In the genomic region with DNA sequence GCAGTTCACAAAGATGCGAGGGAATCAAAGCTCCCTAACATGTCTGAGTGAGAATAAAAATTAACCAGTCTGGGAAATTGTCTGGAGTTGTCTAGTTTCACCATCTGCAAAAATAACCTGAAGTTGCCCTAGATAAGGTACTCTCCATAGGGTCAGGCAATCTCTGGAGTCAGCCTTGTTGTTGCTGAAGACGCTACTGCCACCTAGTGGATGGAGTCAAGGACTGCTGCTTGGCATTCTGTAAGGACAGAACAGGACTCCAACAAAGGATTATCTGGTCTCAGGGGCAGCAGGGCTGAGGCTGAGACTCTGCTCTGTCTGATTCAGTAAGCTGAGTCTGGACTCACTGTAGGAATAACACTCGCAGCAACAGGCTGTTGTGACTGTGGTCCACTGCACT, we compare ENCODE assay signal across 8 mouse cellular contexts. TPM values are rescaled to one million over a fixed set of nuclear protein-coding genes. Genes with fewer than 3 reads are reported as not detected.
A peak's percentile ranks its signal among the peaks of the same experiment; 100 is the strongest.
DNase-seq lines count a peak whose midpoint lies in the region; ATAC-seq lines count a peak whose summit lies in the region.

No protein-coding gene starts in this region.

- DNase-seq in right cerebral cortex, postnatal 10 days (ENCODE audit: low spot score in 2 of 2): peak; percentile 72 to 74
- DNase-seq in right cerebral cortex, postnatal 14 days: no peak
- peak; percentile 62 for DNase-seq in cerebellum, adult 11-12 months
- DNase-seq in layer of hippocampus, postnatal 14 days (ENCODE audit: low spot score in 2 of 2): peak; percentile 63 to 68
- peak; percentile 10 for DNase-seq in spleen, adult 12 weeks (ENCODE audit: low spot score)

- no peaks in the 10 kb centered on the region for H3K27me3 ChIP-seq in forebrain, embryonic 15.5 days
- no peaks in the 10 kb centered on the region for H3K27me3 ChIP-seq in hindbrain, embryonic 13.5 days

- H3K9me3 ChIP-seq in forebrain, embryonic 15.5 days: no peaks in the 10 kb centered on the region
- H3K9me3 ChIP-seq in hindbrain, embryonic 13.5 days: no peaks in the 10 kb centered on the region

- peak; percentile 77 for ATAC-seq in forebrain, embryonic 15.5 days (replicated peaks)
- peak; percentile 54; the same call in 1 of the 2 replicates for ATAC-seq in hindbrain, embryonic 13.5 days (ENCODE audit: low FRiP score)
- peak; percentile 89 for ATAC-seq in megakaryocyte, adult 5-6 weeks (ENCODE audit: poor library complexity, severe bottlenecking)

- H3K36me3 ChIP-seq in forebrain, embryonic 15.5 days: peaks cover 17% of the 10 kb centered on the region; the same call in 1 of the 2 replicates
- peaks cover 15% of the 10 kb centered on the region for H3K36me3 ChIP-seq in hindbrain, embryonic 13.5 days

- H3K9ac ChIP-seq in forebrain, embryonic 15.5 days (replicated peaks): no peak overlapping the region; the same call in 1 of the 2 replicates
- H3K9ac ChIP-seq in hindbrain, embryonic 13.5 days: no peak overlapping the region

- H3K4me1 ChIP-seq in forebrain, embryonic 15.5 days: 0 out of 2 replicates have a peak, but pooled peaks cover 14% of the 10 kb centered on the region
- H3K4me1 ChIP-seq in hindbrain, embryonic 13.5 days (replicated peaks): peaks cover 52% of the 10 kb centered on the region

- H3K4me2 ChIP-seq in forebrain, embryonic 15.5 days (replicated peaks): no peak overlapping the region
- H3K4me2 ChIP-seq in hindbrain, embryonic 13.5 days: no peak overlapping the region

- 32% methylated on average over 3 of the region's 3 CpGs for WGBS in forebrain, embryonic 15.5 days
- WGBS in hindbrain, embryonic 13.5 days: 31% methylated on average over 3 of the region's 3 CpGs

- no peak overlapping the region for H3K4me3 ChIP-seq in forebrain, embryonic 15.5 days
- no peak overlapping the region for H3K4me3 ChIP-seq in hindbrain, embryonic 13.5 days

- peak overlapping the region; percentile 66 for H3K27ac ChIP-seq in forebrain, embryonic 15.5 days (replicated peaks)
- H3K27ac ChIP-seq in hindbrain, embryonic 13.5 days: peak overlapping the region; percentile 71

RNA-seq across cellular contexts. Expression of a gene that starts 20.0 kb away (rescaled TPM):
- 3.5 and 3.9 TPM in 2 replicates for polyA plus RNA-seq in forebrain, embryonic 15.5 days (2015; fragmentation: Nextera tagmentation; extraction: Ambion mirVana)
- polyA plus RNA-seq in hindbrain, embryonic 13.5 days (2015; fragmentation: Nextera tagmentation; extraction: Ambion mirVana): 1.7 TPM in 2 replicates
- total RNA-seq in layer of hippocampus, postnatal 14 days (2021): 1 to 10 TPM; 2.9 to 3.4 TPM
- not detected in 2 replicates for total RNA-seq in megakaryocyte, adult 5-6 weeks (2015)
- not detected in 2 replicates for total RNA-seq in megakaryocyte, adult 5-6 weeks (2017)

RNA-seq across cellular contexts. Expression of a gene that starts 49.0 kb away (rescaled TPM):
- polyA plus RNA-seq in forebrain, embryonic 15.5 days (2015; fragmentation: Nextera tagmentation; extraction: Ambion mirVana): 0.22 and 0.23 TPM in 2 replicates
- polyA plus RNA-seq in hindbrain, embryonic 13.5 days (2015; fragmentation: Nextera tagmentation; extraction: Ambion mirVana): 0.31 and 0.62 TPM in 2 replicates
- 1 to 10 TPM; 4.1 to 4.6 TPM for total RNA-seq in layer of hippocampus, postnatal 14 days (2021)
- not detected in 2 replicates for total RNA-seq in megakaryocyte, adult 5-6 weeks (2015)
- not detected in 2 replicates for total RNA-seq in megakaryocyte, adult 5-6 weeks (2017)

Comparison
In these comparisons a context has a peak if more than half of its experiments do, and no peak if none do; other contexts are left out.
1. RNA of a gene that starts 49.0 kb away (total RNA-seq): 4.1 to 4.6 TPM in layer of hippocampus, postnatal 14 days; not detected in megakaryocyte, adult 5-6 weeks; every median in the first group is over 4 times any median in the second.
2. Peak in every context shown above with its lines, with median percentiles within 50 percentile points of each other: ATAC-seq.